Mouse (Mus musculus) liver, postnatal 0 days (tissue): ENCODE measurements around the gene Krtap29-1. TPM values are rescaled to one million over a fixed set of nuclear protein-coding genes. Genes with fewer than 3 reads are reported as not detected.
A peak's percentile ranks its signal among the peaks of the same experiment; 100 is the strongest.

Experiments used
- ATAC-seq: fragments of 200-750 bp; cut with Nextera tagmentation; 2 replicates; pipeline ENCODE4 v1.8.0; 2017; ENCODE audit warnings: mild to moderate bottlenecking, moderate library complexity
- DNase-seq: peaks from one replicate; pipeline ENCODE4 v3.0.0-alpha.2; 2016
- H3K27ac ChIP-seq: fragments of 300-500 bp; sonication (generic); 2 replicates; pipeline ENCODE4 v1.5.1; 2014; ENCODE audit warnings: antibody characterized with exemption, moderate library complexity, mild to moderate bottlenecking, low read depth
- H3K27me3 ChIP-seq: fragments of 300-500 bp; sonication (generic); 2 replicates; pipeline ENCODE4 v1.6.1; 2014; ENCODE audit warnings: low read length, control low read depth, mixed read lengths; ENCODE audit not compliant: insufficient read depth
- H3K36me3 ChIP-seq: fragments of 300-500 bp; sonication (generic); replicated peaks from 2 replicates; pipeline ENCODE4 v1.6.1; 2014; ENCODE audit warnings: mild to moderate bottlenecking, control low read depth, low read length, moderate library complexity, mixed read lengths; ENCODE audit not compliant: insufficient read depth
- H3K4me1 ChIP-seq: fragments of 300-500 bp; sonication (generic); 2 replicates; pipeline ENCODE4 v1.6.1; 2014; ENCODE audit warnings: antibody characterized with exemption, mild to moderate bottlenecking, control low read depth; ENCODE audit not compliant: insufficient read depth
- H3K4me2 ChIP-seq: fragments of 300-500 bp; sonication (generic); 2 replicates; pipeline ENCODE4 v1.6.1; 2014; ENCODE audit warnings: low read depth, mild to moderate bottlenecking, low read length, moderate library complexity, mixed read lengths
- H3K4me3 ChIP-seq: fragments of 300-500 bp; sonication (generic); 2 replicates; pipeline ENCODE4 v1.5.1; 2014; ENCODE audit warnings: low read depth, low read length
- H3K9ac ChIP-seq: fragments of 300-500 bp; sonication (generic); replicated peaks from 2 replicates; pipeline ENCODE4 v1.6.1; 2014; ENCODE audit warnings: mild to moderate bottlenecking, moderate library complexity
- H3K9me3 ChIP-seq: fragments of 300-500 bp; sonication (generic); 2 replicates; pipeline ENCODE4 v1.6.1; 2016; ENCODE audit warnings: mild to moderate bottlenecking, control low read depth, low read length, mixed read lengths
- CTCF ChIP-seq: sonication (generic); IDR thresholded peaks from 2 replicates; pipeline ENCODE4 v1.5.1; 2016; ENCODE audit warnings: antibody characterized with exemption, low read depth
- EP300 ChIP-seq: IDR thresholded peaks from 2 replicates; pipeline ENCODE4 v1.6.1; 2016; ENCODE audit warnings: antibody characterized with exemption, low read depth, mild to moderate bottlenecking
- WGBS: fragments of 180-500 bp; shearing (Covaris S2); extraction: QIAGEN DNeasy Blood & Tissue Kit; methylation state at CpG from one replicate; pipeline ENCODE4 v1.1.7; 2014; ENCODE audit not compliant: insufficient replicate concordance; 5-methylcytosine and 5-hydroxymethylcytosine counted together
- polyA plus RNA-seq: library from polyadenylated mRNA; unstranded; fragments of >200 nt; fragmentation: Nextera tagmentation; extraction: Ambion mirVana; gene quantifications from 2 replicates; pipeline ENCODE4 v1.2.1, GENCODE M21; 2015

Krtap29-1 gene
- polyA plus RNA-seq, 1 experiment from 2014 or later: not detected

GRCm38 (mm10) chr11:100006624-100007023 lies 27.8 kb upstream of the Krtap29-1 start:
- no peak for DNase-seq
- 51% methylated on average over 3 of the region's 3 CpGs for WGBS
- TF ChIP-seq EP300: no peak
- TF ChIP-seq CTCF: peak; percentile 54

GRCm38 (mm10) chr11:100005905-100006304 lies 27.1 kb upstream of the Krtap29-1 start:
- no peaks in the 10 kb centered on the region for H3K27me3 ChIP-seq
- ATAC-seq (no peak), DNase-seq (no peak)
- no peaks in the 10 kb centered on the region for H3K4me1 ChIP-seq
- H3K36me3 ChIP-seq: no peaks in the 10 kb centered on the region
- TF ChIP-seq EP300 (no peak), CTCF (no peak)
- no peak overlapping the region for H3K4me3 ChIP-seq
- H3K27ac ChIP-seq: no peak overlapping the region
- H3K9ac ChIP-seq: no peak overlapping the region
- H3K9me3 ChIP-seq: no peaks in the 10 kb centered on the region
- no peak overlapping the region for H3K4me2 ChIP-seq
- 78% methylated on average over 8 of the region's 8 CpGs for whole genome bisulfite sequencing

More at GRCm38 (mm10) chr11:100006624-100007023, 27.8 kb upstream of the Krtap29-1 start:
- Histone ChIP-seq H3K9me3 (no peaks in the 10 kb centered on the region), H3K4me1 (no peaks in the 10 kb centered on the region), H3K9ac (no peak overlapping the region), H3K4me2 (no peak overlapping the region), H3K27me3 (no peaks in the 10 kb centered on the region), H3K27ac (no peak overlapping the region), H3K4me3 (no peak overlapping the region), H3K36me3 (no peaks in the 10 kb centered on the region)
- no peak for ATAC-seq

DNA sequence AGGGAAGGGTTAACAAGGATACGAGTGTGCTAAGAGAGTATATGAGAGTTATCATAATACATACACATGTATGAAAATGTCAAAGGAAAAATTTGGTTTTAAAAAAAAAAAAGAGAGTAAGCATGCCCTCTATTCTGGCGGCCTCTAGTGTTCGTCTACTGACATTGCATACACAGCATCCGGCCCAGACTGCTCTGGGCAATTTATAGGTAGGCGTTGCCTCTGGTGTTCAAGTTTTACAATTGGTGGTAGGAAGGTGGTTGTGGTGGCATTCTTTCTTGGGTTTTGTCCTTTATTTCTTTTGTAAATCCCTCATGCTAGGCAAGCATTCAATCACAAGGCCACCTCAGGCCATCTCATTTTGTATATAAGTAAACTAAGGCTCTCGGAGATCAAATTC lies 26.0 kb upstream of the Krtap29-1 start:
- TF ChIP-seq EP300: no peak
- peak; percentile 74 for TF ChIP-seq CTCF
- DNase-seq: peak; percentile 29
- no peak for ATAC-seq
- WGBS: 23% methylated on average over 6 of the region's 6 CpGs
- H3K9me3 ChIP-seq: no peaks in the 10 kb centered on the region
- no peaks in the 10 kb centered on the region for H3K4me1 ChIP-seq
- H3K27me3 ChIP-seq: no peaks in the 10 kb centered on the region
- no peak overlapping the region for H3K4me3 ChIP-seq
- H3K27ac ChIP-seq: no peak overlapping the region
- no peak overlapping the region for H3K4me2 ChIP-seq
- H3K36me3 ChIP-seq: no peaks in the 10 kb centered on the region
- no peak overlapping the region for H3K9ac ChIP-seq

GRCm38 (mm10) chr11:99999091-99999490 lies 20.2 kb upstream of the Krtap29-1 start:
- Histone ChIP-seq H3K36me3 (no peaks in the 10 kb centered on the region), H3K27me3 (0 out of 2 replicates have a peak, but pooled peaks cover 3% of the 10 kb centered on the region), H3K9ac (no peak overlapping the region), H3K9me3 (no peaks in the 10 kb centered on the region), H3K4me3 (no peak overlapping the region), H3K27ac (no peak overlapping the region), H3K4me1 (no peaks in the 10 kb centered on the region), H3K4me2 (no peak overlapping the region)
- ATAC-seq (no peak), DNase-seq (no peak)
- TF ChIP-seq CTCF (no peak), EP300 (no peak)
- 75% methylated on average over 7 of the region's 7 CpGs for WGBS

- Histone ChIP-seq H3K4me1 (no peaks in the 10 kb centered on the region), H3K4me3 (no peak overlapping the region), H3K9me3 (no peaks in the 10 kb centered on the region), H3K4me2 (no peak overlapping the region), H3K27me3 (0 out of 2 replicates have a peak, but pooled peaks cover 6% of the 10 kb centered on the region), H3K36me3 (no peaks in the 10 kb centered on the region), H3K27ac (no peak overlapping the region), H3K9ac (no peak overlapping the region)
- ATAC-seq: no peak
- TF ChIP-seq CTCF: no peak
- TF ChIP-seq EP300: no peak
- DNase-seq: no peak
- whole genome bisulfite sequencing: 36% methylated on average over 4 of the region's 4 CpGs
Observed at GRCm38 (mm10) chr11:99994384-99994661, 15.5 kb upstream of the Krtap29-1 start.

GRCm38 (mm10) chr11:99993620-99994383 lies 14.9 kb upstream of the Krtap29-1 start, which contains the start of gene Krtap17-1:
Gene Krtap17-1, minus strand, starts transcription at chr11:99993994.
- Histone ChIP-seq H3K9ac (no peak within 1 kb of the TSS), H3K4me3 (no peak within 1 kb of the TSS), H3K4me2 (no peak within 1 kb of the TSS), H3K9me3 (no peaks in the 10 kb centered on the region), H3K4me1 (no peaks in the 10 kb centered on the region), H3K27me3 (0 out of 2 replicates have a peak, but pooled peaks cover 6% of the 10 kb centered on the region), H3K27ac (no peak within 1 kb of the TSS), H3K36me3 (no peaks in the 10 kb centered on the region)
- no peak for ATAC-seq
- TF ChIP-seq EP300 (no peak), CTCF (no peak)
- no peak for DNase-seq
- whole genome bisulfite sequencing: 27% methylated on average over 26 of the region's 26 CpGs
